Mouse (Mus musculus): ENCODE results near the gene Msh5.

Msh5 gene

DNA sequence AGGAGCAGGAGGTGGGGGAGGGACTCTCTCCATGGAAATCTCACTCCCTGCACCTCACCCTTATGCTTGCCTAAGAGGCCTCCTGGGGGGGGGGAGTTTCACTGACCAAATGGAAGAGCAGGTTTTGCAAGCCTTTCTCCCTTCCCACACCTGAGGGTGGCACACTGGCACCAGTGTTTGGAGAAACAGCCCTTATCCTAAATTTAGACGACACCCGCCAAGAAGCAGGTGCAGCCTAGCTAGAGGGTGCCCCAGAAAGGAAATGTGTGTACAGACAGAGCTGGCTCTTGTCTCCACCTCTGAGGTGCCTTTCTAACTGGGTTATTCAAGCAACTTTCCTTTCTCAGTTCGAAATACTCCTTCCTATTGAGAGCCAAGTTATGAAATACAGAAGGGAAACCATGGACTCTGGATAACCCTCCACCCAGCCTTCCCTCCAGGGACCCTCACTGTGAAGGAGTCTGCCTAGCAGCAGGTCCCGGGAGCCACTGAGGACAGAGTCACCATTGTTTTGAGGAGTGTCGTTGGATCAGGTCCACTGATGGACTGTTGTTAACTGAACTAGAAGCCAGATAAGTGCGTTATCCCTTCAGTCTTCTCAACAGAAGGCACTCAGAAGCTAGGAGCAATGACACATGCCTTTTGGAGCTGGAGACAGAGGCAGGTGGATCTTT, 24.1 kb upstream of the Msh5 start:
- DNase-seq (ENCODE audit: extremely low read depth, low read depth), result no peak

DNA sequence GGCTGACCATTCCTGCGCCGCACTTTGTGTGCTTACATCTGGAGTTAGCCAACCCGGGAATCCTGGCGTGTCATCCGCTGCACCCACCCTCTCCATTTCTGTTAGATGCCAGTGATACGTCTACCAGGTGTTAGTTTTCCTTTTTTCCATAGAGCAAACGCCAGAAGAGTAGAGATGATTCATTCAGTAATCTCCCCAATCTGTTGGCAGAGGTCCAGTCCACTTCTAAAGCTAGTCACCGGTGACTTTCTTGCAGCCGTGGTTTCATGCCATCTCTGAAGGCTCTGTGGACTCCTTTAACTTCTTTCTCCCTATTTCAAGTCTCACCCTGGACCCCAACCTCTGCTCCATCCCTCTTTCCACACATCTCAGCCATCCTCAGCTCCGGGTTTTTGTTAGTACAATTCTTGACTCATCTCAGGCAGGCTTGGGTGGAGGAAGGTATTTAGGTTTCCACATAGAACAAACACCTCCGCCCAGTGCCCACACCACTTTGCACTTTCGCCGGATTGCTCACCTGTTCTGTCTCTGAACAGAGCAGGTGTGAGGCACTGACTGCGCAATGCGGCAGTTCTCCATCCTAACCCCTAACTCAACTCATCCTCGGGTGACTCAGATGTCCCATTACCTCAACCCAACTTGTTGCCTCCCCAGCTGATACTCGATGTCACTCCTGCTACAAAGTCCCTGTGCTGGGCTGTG, 21.8 kb upstream of the Msh5 start:
- no peak for DNase-seq (ENCODE audit: extremely low read depth, low read depth)

DNA sequence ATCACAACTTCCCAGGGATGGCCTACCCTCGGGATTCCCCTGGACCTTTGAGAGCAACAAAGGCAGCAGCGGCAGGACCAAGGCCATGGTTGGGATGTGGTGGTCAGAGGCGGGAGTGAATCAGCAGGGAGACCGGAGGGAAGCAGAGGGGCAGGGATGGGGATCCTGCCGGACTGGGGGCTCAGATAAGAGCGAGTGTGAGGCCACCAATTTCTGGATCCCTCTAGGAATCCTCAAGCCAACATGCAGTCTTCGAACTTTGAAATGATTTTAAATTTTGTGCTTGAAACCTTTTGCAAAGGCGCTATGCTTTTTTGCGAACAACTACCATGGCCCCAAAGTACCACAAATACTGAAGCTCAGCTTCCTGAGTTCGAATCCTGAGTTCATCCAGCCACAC, 19.5 kb upstream of the Msh5 start, which contains the start of gene Mpig6b:
Gene Mpig6b, minus strand, starts transcription at position 101 of the 400 bp plus-strand sequence.
- no peak for DNase-seq (ENCODE audit: extremely low read depth, low read depth)

DNA sequence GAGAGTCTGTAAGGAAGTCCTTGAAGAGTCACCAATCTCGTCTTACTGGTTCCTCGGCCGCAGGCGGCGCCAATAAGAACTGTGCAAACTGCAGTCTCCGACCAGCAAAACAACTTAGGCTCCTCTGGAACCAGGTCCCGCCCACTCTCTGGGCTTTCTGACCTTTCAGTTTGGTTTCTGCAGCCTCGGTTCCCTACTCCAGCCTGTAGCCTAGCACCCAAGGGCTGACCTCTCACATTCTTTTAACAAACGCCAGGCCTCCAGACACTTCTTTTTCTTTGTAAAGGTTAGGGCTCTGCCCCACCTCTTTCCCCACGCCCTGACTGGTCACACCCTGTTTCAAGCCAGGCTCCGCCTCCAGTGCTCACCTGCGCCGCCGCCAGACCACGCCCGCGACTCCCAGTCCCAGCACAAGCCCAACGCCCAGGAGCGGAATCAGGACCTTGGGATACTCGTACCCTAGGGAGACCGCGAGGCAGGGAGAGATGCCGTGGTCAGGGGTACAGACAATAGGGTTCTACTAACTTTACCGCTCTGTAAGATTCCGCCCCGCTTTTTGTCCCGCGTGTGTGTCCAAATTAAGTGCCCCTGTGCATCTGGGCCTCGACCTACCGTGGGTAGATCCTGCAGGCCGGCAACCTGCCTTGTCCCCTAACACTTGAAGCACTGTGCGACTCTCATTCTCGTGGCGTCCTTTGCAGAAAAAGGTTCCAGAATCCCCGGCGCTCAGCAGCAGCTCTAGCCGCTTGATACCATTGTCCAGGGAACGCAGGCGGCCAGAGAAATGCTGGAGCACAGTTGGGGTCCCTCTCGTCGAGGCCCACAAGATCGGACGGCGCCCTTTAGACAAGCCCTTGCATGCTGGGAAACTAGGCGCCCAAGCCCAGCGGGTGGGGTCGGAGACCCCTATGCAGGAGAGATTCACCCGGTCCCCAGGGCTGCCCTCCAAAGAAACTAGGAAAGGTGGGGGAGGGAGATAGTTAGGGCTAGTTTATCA, 18.7 kb upstream of the Msh5 start, which contains the start of gene Ly6g6c:
Gene Ly6g6c, plus strand, starts transcription at position 438 of the 997 bp plus-strand sequence.
- DNase-seq (ENCODE audit: extremely low read depth, low read depth), result no peak

DNA sequence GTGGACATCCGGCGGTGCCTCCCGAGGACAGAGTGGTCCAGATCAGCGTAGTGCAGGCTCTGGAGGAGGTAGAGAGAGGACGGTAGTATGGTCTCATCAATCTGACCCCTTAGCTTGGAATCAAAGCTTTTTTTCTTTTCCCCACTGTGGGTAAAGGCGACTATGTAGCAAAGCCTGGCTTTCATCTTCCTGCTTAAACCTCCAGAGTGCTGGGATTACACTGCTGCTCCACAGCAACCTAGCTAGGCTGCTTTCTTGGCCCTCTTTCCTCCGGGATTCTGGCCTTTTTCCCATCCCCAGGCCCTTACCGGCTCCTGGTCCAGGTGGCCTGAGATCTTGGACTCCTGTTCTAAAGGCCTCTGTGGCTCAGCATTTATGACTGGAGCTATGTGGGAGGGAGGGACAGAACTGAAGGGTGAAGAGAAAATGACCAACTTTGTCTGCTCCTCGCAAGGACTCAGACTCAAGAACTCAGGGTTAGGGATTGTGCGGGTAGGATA, 17.9 kb upstream of the Msh5 start:
- no peak for DNase-seq (ENCODE audit: extremely low read depth, low read depth)

DNA sequence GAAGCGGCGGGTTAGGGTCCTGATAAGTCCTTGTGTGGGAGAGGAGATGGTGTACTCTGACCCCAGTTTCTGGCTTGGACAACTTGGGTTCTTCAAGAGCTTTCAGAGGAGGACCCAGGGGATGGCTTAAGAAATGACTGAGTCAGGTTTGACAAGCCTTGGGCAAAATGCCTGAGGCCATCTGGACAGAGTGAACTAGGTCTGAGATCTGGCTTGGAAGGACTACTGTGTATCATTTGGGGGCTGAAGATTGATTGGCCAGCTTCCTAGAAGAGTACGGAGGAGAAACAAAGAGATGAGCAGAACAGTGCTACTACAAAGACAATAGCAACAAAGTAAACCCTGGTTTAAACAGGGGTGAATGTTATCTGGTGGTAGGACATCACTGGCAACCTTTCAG, 16.9 kb upstream of the Msh5 start:
- no peak for DNase-seq (ENCODE audit: extremely low read depth, low read depth)

DNA sequence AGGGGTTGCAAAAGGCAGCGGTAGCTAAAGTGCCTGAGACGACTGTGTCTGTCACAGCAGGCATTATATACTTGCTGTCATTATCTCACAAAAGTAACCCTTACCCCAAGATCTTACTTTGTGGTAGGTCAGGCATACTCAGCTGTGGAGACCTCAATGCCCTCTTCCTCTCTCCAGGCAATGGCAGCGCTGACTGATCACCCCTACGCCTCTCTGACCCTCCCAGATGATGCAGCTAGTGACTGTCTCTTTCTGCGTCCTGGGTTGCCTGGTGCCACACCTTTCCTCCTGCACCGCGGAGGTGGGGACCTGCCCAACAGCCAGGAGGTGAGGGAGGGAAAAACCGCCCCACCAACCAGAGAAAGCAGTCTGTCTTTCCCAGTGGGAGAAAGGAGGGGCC, 14.8 kb upstream of the Msh5 start:
- no peak for DNase-seq (ENCODE audit: extremely low read depth, low read depth)

DNA sequence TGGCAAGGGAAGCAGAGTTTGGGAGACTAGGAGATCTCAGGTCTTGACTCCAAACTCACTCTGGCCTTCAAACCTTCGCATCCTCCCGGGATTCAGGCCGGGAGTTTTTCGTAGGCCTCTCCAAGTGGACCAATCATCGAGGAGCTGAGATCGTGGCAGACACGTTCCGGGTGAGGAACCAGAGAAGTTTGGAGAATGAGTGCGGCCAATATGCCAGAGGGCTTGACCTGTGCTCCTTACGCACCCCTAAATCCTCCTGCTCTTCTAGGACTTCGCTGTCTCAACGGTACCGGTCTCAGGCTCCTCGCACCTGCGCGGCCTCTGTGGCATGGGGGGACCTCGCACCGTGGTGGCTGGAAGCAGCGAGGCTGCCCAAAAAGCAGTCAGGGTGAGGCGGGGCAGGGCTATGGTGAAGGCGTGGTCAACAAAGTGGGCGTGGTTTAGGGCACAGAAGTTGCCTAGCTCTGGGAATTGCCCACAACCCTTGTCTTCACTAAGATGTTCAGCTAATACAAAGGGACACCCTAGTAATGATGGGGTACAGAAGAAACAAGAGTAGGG, 14.3 kb upstream of the Msh5 start:
- no peak for DNase-seq (ENCODE audit: extremely low read depth, low read depth)

DNA sequence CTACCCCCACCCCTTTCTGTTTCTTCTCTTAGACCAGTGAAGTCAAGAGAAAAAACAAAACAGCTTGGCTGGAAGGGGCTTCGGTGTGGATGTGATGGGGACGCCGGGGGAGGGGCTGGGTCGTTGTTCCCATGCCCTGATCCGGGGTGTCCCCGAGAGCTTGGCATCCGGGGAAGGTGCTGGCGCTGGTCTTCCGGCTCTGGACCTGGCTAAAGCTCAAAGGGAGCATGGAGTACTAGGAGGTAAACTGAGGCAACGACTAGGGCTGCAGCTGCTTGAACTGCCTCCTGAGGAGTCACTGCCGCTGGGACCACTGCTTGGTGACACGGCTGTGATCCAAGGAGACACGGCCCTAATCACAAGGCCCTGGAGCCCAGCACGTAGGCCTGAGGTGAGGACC, 13.5 kb upstream of the Msh5 start:
- DNase-seq (ENCODE audit: extremely low read depth, low read depth), result no peak

DNA sequence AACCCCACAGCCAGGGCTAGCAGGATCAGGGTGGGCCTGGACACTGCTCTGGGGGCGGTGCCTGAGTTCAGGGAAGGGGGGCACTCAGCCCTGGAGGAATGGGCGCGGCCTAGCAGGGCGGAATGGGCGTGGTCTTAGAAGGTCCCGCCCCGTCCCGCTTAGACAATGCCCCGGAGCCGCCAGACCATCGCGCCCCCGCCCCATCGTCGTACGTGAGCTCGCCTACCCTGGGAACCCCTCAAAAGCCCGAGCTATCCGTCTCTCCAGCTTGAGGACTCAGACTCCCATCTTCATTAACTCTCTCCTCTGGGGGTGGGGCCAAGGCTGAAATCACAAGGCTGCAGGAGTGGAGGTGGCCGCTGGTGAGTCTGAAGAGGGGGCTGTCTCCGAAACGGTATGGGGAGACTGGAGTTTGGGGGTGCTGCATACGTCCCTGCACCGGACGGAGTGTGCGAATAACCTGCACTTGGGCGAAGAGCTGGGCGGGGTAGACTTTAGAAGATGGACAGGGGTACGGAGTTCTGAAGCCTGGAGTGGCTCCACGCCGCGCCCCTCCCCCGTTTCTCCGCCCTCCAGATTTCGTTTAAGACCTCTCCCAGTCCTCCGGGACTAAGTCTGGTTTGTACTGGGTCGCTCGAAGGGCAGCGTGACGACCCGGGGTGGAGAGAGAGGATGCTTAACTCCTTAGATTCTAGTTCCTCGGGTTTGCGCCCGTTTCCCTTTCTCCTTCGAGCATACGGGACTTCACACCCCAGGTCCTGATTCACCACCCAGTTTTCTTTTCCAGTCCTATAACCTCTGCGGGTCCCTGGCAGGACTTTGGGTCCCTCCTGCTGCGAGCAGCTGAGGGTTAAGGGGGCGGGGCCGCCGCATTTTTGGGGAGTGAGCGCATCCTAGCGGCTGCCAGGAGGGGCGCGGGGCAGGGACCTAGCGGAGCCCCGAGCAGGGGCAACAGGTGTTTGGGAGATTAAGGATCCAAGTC, 12.7 kb upstream of the Msh5 start, which contains the start of gene Ddah2:
Gene Ddah2, plus strand, starts transcription at position 125 of the 982 bp plus-strand sequence.
- DNase-seq (ENCODE audit: extremely low read depth, low read depth), result no peak

DNA sequence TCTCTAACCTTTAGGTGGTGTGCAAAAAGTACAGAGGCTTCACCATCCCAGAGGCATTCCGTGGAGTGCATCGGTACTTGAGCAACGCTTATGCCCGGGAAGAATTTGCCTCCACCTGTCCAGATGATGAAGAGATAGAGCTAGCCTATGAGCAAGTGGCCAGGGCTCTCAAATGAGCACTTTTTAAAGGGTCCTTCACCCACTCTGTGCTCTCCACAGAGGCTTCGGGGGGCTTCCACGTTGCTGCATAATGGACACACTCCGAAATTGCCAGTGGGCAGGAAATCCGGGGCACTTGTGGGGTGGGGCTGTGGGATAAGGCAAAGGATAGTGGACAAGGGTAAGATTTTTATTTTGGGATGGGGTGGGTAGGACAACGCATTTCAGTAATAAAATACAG, 11.8 kb upstream of the Msh5 start:
- DNase-seq (ENCODE audit: extremely low read depth, low read depth), result no peak

DNA sequence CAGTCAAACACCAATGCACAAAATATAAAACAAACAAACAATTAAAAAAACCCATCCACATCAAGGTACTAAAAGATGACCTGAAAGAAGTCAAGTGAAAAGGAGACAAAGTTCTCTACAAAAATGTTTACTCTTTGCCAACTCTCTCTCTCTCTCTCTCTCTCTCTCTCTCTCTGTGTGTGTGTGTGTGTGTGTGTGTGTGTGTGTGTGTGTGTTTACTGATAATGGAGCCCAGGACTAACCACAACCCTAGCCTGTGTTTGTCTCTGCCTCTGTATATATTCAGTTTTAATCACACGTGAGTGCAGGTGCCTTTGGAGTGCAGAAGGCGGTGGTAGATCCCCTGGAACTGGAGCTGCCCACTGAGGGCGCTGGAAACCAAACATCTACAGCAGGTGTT, 10.5 kb upstream of the Msh5 start:
- DNase-seq (ENCODE audit: extremely low read depth, low read depth), result no peak

DNA sequence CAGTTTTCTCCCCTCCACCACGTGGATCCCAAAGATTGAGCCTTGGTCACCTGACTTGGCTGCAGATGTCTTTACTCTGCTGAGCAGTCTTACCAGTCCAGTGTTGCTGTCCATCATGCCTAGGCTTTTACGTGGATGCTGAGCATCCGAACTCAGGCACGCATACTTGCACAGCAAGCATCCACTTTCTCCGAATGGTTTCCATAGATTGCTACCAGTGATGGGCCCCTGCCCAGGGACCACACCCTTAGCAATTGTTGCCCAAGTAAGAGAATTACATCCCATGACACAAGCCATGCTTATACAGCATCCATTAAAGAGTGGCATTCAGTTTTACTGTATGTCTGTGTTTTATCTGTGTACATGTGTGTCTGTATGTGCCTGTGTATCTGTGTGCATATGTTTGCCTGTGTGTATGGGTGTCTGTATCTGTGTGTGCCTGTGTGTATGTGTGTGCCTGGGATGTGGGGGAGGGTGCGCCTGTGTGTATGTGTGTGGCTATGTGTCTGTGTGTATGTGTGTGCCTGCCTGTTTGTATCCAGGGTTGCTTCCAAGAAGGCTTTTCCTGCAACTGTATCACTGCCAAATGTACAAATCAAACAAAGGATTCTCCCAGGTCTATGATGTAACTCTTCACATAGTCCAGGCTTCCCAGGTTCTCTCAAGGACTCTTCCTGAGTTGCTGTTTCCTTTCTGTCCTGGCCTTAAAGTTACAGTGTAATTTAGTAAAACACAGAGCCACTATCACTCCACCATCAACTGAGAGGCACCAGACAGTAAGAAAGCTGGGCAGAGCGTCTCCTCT, 9.3 kb upstream of the Msh5 start:
- no peak for DNase-seq (ENCODE audit: extremely low read depth, low read depth)

DNA sequence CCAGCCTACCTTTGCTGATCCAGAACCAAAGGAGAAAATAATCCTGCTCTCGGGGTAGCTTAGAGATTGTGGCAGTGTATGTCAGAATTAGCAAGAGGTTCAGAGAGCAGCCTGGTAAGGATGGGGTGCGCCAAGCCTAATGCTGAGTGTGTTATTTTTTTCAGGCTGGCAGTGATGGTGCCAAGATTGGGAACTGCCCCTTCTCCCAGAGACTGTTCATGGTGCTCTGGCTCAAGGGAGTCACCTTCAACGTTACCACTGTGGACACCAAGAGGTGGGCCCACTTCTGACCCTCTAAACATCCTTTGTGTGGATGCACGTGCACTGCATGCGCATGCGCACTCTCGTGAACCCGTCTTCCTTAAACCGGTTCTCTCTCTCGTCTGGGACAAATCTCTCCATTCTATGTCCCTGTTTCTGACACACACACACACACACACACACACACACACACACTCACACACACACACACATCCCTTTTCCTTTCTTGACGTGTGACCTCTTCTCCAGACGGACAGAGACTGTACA, 5.8 kb upstream of the Msh5 start:
- DNase-seq (ENCODE audit: extremely low read depth, low read depth), result no peak

DNA sequence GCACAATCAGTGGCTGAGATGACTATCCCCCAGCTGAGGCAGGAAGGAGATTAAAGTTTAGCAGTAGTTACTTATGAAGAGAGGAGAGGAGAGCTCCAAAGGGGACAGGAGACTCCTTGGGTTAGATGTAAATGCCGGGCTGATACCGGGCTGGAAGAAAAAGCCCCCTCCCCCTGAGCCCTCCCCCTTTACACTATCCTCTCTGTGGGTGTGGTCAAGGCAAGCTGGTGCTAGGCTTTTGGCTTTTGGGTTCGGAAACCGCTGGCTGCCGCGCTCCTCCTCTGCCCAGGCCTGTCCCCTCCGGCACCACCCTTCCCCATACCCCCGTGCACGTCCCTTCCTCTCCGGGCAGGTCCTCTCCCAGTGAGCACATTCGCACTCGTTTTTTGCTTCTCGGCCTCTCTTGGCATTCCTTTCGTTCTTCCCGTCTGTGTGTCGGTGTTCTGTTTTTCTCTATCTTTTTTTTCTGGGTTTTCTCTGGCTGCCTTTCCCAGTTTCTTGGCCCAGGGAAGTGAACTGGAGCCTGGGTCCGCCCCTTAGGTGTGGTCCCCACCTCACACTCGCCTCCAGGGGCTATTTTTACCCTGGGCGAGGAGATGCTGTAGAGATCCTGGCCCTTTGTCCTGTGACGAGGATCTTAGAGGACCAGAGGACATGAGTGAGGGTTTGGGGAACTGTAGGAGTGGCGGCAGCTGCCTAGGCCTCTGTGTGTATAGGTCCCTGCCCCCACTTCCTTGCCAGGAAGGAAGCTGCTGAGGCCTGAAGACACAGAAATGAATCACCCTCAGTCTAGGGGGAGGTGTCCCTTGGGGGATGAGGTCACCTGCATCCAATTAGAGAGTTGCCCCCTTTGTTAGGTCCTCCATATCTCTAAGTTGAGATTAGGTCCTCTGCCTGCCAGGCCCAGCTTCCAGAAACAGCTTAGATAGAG, 4.9 kb upstream of the Msh5 start:
- DNase-seq (ENCODE audit: extremely low read depth, low read depth), result peak; percentile 97

DNA sequence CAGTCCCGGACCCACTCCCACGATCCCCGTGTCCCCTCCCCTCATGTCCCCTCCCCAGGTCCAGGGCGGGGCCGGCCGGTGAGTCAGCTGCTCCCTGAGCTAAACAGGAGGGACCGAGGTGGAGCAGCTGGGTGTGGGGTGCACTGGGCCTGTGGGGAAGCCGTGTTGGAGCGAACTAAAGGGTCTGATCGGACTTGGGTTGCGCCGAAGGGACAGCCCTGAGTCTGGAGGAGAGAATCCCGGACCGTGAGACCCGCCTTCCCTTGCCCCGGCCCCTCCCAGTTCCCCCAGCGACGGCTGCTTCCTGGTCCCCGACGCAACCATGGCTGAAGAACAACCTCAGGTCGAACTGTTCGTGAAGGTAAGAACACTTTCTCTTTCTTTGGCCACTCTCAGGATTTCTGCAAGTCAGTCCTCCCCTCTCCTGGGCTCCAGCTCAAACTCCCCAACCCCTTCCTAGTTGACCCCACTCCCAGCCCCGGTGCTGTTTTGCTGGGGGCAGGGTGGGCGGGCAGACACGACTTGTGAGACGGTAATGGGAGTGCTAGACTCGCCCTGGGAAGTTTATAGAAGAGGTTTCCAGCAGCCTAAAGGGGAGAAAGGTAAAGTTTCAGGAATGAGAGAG, 3.7 kb upstream of the Msh5 start:
- no peak for DNase-seq (ENCODE audit: extremely low read depth, low read depth)

DNA sequence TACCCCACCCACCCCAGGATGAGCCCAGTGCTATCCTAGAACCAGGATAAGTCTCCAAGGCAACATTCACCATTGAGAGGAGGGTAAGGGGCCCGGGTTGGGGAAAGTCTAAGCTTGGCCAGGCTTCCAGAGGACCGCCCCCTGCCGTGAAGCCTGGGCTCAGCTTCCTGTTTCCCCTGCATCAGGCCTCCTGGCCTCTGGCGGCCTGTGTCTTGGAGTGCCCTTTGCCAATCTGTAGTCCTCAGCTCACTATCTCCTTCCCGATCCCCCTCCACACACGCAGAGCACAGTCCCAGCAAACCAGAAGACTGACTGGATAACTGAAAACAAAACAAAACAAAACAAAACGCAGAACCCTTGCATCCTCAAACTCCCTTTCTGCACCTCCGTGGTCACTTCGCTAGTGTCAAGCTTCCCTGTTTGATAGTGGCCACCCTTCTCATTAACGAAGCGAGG, 3.0 kb upstream of the Msh5 start, which contains the start of gene Clic1:
Gene Clic1, plus strand, starts transcription at position 406 of the 456 bp plus-strand sequence.
- peak; percentile 77 for DNase-seq (ENCODE audit: extremely low read depth, low read depth)

Measured in MEL-GATA-1-ER (cell line).